Mouse (Mus musculus): ENCODE data around the gene Fnbp1. TPM values are rescaled to one million over a fixed set of nuclear protein-coding genes. Genes with fewer than 3 reads are reported as not detected.

The Fnbp1 gene
- polyA plus RNA-seq, 1 experiment from 2014 or later: 35.8 TPM

DNA sequence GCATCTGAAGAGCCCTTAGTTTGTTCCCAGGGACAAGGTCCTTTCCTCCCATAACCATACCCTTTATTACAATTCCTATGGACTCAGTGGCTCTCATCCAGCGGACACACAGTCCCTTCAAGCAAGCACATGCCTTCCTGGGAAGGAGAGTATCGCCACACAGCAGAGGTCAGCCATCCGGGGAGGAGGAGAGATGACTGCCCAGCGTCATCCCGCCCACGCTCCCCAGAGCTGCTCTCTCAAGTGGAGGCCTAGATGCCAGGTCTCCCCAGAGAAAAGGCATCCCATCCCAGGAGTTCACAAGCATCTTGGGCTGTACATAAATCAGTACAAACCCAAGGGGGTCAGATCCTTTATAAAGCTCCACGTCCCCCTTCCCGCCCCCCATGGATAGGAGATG, 9.1 kb downstream of the Fnbp1 start:
- 60% methylated on average over 8 of the region's 8 CpGs for WGBS
- no peaks in the 10 kb centered on the region for H3K36me3 ChIP-seq (ENCODE audit: control insufficient read depth, insufficient read depth, low read length)
- no peaks in the 10 kb centered on the region for H3K27me3 ChIP-seq (replicated peaks; ENCODE audit: control insufficient read depth, insufficient read depth, low read length)
- no peaks in the 10 kb centered on the region for H3K9me3 ChIP-seq (ENCODE audit: control insufficient read depth, low read length)
- no peak overlapping the region for H3K4me2 ChIP-seq (ENCODE audit: low read length)
- H3K9ac ChIP-seq (ENCODE audit: low read depth, low read length): no peak overlapping the region
- peaks cover 10% of the 10 kb centered on the region; the same call in 1 of the 2 replicates for H3K4me1 ChIP-seq (ENCODE audit: control insufficient read depth, insufficient read depth, low read depth, low read length)
- no peak overlapping the region for H3K4me3 ChIP-seq (ENCODE audit: low read length)
- no peak for ATAC-seq
- no peak overlapping the region for H3K27ac ChIP-seq (ENCODE audit: low read depth, low read length)

DNA sequence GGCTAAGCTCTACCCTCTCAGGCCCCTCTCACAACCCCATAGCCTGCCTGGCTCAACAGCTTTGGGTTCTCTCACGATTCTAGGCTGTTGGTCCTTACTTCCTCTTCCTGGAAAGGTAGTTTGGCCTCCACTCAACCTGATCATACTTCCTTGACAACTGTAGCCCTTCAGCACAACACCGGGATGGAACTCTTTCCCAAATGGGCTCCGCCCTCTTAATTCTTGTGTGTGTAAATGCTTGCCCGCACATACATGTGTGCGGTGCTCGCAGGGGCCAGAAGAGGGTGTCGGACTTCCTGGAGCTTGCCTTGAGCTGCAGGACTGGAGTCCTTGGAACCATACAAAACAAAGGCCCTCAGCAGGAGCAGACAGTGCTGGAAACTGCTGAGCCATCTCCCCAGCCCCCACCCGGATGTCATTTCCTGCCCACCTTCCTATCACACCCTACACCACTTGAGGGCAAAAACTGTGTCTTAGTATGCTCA, 11.0 kb downstream of the Fnbp1 start:
- 82% methylated on average over 8 of the region's 8 CpGs for WGBS
- H3K27ac ChIP-seq (ENCODE audit: low read depth, low read length): no peak overlapping the region

DNA sequence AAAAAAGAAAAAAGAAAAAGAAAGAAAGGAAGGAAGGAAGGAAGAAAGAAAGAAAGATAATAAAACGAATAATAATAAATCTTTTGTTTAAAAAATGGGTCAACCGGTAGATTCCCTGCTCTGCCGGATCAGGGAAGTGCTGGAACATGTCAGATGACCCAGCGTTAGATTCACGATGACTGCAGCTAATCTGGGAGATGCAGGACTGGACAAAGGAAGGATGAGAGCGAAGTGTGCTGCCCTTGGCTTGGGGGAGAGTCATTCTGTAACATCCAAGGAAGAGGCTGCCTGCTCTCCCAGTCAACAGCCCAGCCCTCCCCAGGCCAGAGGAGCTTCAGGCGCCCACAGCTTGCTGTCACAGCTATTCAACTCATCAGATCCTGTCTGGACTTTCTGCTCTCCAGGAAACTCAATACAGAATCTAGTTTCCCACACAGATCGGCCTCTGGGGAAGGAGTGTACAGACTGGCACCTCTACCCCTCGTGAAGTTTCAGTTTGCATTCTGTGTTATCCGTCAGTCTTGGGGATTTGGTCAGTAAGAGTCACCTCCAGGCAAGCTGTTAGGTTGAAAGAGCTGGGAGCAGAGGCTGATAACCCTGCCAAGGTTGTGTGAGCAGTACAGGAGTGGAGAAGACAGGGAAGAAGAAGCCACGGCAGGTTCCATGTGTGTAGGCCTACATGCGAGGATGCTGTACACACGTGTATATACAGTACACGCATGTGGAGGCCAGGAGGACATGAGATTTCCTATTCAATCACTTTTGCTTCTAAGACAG, 11.9 kb downstream of the Fnbp1 start:
- peaks cover 10% of the 10 kb centered on the region; the same call in 1 of the 2 replicates for H3K4me1 ChIP-seq (ENCODE audit: control insufficient read depth, insufficient read depth, low read depth, low read length)
- H3K27ac ChIP-seq (ENCODE audit: low read depth, low read length): no peak overlapping the region
- no peak overlapping the region for H3K4me3 ChIP-seq (ENCODE audit: low read length)
- H3K27me3 ChIP-seq (replicated peaks; ENCODE audit: control insufficient read depth, insufficient read depth, low read length): no peaks in the 10 kb centered on the region
- H3K9ac ChIP-seq (ENCODE audit: low read depth, low read length): no peak overlapping the region
- H3K4me2 ChIP-seq (ENCODE audit: low read length): no peak overlapping the region
- ATAC-seq: no peak
- WGBS: 81% methylated on average over 14 of the region's 14 CpGs
- H3K9me3 ChIP-seq (ENCODE audit: control insufficient read depth, low read length): no peaks in the 10 kb centered on the region
- no peaks in the 10 kb centered on the region for H3K36me3 ChIP-seq (ENCODE audit: control insufficient read depth, insufficient read depth, low read length)

More for the DNA sequence above, 11.0 kb downstream of the Fnbp1 start:
- Histone ChIP-seq H3K9me3 (ENCODE audit: control insufficient read depth, low read length) (no peaks in the 10 kb centered on the region), H3K27me3 (replicated peaks; ENCODE audit: control insufficient read depth, insufficient read depth, low read length) (no peaks in the 10 kb centered on the region), H3K9ac (ENCODE audit: low read depth, low read length) (no peak overlapping the region), H3K4me3 (ENCODE audit: low read length) (no peak overlapping the region), H3K4me1 (ENCODE audit: control insufficient read depth, insufficient read depth, low read depth, low read length) (peaks cover 10% of the 10 kb centered on the region; the same call in 1 of the 2 replicates), H3K36me3 (ENCODE audit: control insufficient read depth, insufficient read depth, low read length) (no peaks in the 10 kb centered on the region), H3K4me2 (ENCODE audit: low read length) (no peak overlapping the region)
- ATAC-seq: no peak

DNA sequence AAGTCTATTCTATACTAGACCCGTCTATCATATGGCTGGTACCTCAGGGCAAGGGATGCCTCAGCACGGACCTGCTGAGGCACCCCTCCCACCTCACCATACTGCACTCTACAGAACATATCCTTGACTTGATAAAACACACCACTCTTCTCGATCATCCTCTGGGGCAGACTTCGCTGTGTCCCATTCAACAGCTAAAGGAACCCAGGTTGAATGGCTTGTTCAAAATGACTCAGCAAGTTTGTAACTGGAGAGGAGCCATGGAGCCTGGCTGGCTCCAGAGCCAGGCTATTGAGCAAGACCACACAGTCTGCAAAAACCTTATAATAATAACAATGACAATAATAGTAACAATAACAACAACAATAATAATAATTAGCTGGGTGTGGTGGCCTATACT, 13.9 kb downstream of the Fnbp1 start:
- Histone ChIP-seq H3K9ac (ENCODE audit: low read depth, low read length) (no peak overlapping the region), H3K4me1 (ENCODE audit: control insufficient read depth, insufficient read depth, low read depth, low read length) (peaks cover 10% of the 10 kb centered on the region; the same call in 1 of the 2 replicates), H3K4me3 (ENCODE audit: low read length) (no peak overlapping the region), H3K36me3 (ENCODE audit: control insufficient read depth, insufficient read depth, low read length) (no peaks in the 10 kb centered on the region), H3K9me3 (ENCODE audit: control insufficient read depth, low read length) (no peaks in the 10 kb centered on the region), H3K27me3 (replicated peaks; ENCODE audit: control insufficient read depth, insufficient read depth, low read length) (no peaks in the 10 kb centered on the region), H3K4me2 (ENCODE audit: low read length) (no peak overlapping the region), H3K27ac (ENCODE audit: low read depth, low read length) (no peak overlapping the region)
- WGBS: 65% methylated on average over 4 of the region's 4 CpGs
- ATAC-seq: no peak

DNA sequence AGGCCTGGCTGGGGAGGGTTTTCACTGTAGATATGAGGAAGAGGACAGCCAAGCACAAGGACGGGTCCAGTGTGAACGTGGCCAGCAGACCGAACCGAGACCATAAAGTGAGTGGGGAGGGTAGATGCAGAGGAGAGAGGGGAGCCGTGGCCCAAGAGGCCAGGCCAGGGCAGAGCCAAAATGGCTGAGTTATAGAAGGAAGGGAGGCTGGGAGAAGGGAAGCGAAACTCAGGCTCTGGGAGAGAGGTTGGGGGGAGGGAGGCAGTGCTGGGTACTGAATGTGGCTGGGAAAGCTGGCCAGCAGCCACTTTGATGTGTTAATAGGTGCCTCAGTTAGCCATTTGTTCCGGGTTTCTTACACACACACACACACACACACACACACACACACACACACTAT, 14.6 kb downstream of the Fnbp1 start:
- WGBS: 55% methylated on average over 7 of the region's 7 CpGs

DNA sequence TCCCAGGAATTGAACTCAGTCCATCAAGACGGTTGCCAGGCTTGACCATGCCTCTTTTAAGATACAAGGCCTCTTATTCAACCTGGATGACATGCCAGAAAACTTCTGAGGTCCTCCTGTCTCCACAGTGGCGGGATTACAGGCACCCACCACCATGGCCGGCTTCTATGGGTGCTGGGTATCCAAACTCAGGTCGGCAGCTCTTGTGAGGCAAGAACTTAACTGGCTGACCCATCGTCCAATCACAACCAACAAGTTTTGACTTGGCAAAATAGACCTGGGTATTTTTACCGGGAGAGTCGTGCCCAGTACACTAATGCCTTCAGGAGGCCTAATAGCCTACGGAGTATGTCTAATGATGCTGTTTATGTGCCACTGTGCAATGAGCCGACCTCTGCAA, 15.8 kb downstream of the Fnbp1 start:
- ATAC-seq: no peak
- Histone ChIP-seq H3K9me3 (ENCODE audit: control insufficient read depth, low read length) (no peaks in the 10 kb centered on the region), H3K9ac (ENCODE audit: low read depth, low read length) (no peak overlapping the region), H3K4me1 (ENCODE audit: control insufficient read depth, insufficient read depth, low read depth, low read length) (peaks cover 6% of the 10 kb centered on the region; the same call in 1 of the 2 replicates), H3K27me3 (replicated peaks; ENCODE audit: control insufficient read depth, insufficient read depth, low read length) (no peaks in the 10 kb centered on the region), H3K4me3 (ENCODE audit: low read length) (no peak overlapping the region), H3K4me2 (ENCODE audit: low read length) (no peak overlapping the region), H3K27ac (ENCODE audit: low read depth, low read length) (no peak overlapping the region), H3K36me3 (ENCODE audit: control insufficient read depth, insufficient read depth, low read length) (no peaks in the 10 kb centered on the region)
- 85% methylated on average over 9 of the region's 9 CpGs for WGBS

More for the DNA sequence above, 14.6 kb downstream of the Fnbp1 start:
- no peaks in the 10 kb centered on the region for H3K36me3 ChIP-seq (ENCODE audit: control insufficient read depth, insufficient read depth, low read length)
- H3K4me3 ChIP-seq (ENCODE audit: low read length): no peak overlapping the region
- no peak overlapping the region for H3K9ac ChIP-seq (ENCODE audit: low read depth, low read length)
- no peaks in the 10 kb centered on the region for H3K9me3 ChIP-seq (ENCODE audit: control insufficient read depth, low read length)
- no peak overlapping the region; the same call in 1 of the 2 replicates for H3K27ac ChIP-seq (ENCODE audit: low read depth, low read length)
- ATAC-seq: 0 out of 2 replicates have a peak, but pooled peaks have one; percentile 44
- H3K4me2 ChIP-seq (ENCODE audit: low read length): no peak overlapping the region
- no peaks in the 10 kb centered on the region for H3K27me3 ChIP-seq (replicated peaks; ENCODE audit: control insufficient read depth, insufficient read depth, low read length)
- peaks cover 10% of the 10 kb centered on the region; the same call in 1 of the 2 replicates for H3K4me1 ChIP-seq (ENCODE audit: control insufficient read depth, insufficient read depth, low read depth, low read length)

DNA sequence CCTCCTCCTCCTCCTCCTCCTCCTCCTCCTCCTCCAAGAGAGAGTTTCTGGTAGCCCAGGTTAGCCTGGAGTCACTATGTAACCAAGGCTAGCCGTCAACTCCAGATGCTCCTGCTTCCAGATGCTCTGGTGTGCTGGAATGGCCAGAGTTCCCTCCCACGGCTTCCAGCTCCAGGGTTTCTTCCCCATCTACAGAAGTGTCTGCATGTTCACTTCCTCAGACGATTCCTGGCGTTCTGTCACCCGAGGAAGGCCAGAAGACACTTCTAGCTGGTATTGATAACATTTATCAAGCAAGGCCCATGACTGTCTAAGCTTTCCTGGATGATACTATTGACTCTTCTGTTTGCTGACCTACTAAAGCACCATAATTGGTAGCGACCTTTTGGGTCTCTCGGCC, 16.7 kb downstream of the Fnbp1 start:
- no peaks in the 10 kb centered on the region for H3K36me3 ChIP-seq (ENCODE audit: control insufficient read depth, insufficient read depth, low read length)
- no peak overlapping the region for H3K4me3 ChIP-seq (ENCODE audit: low read length)
- no peaks in the 10 kb centered on the region for H3K27me3 ChIP-seq (replicated peaks; ENCODE audit: control insufficient read depth, insufficient read depth, low read length)
- WGBS: 90% methylated on average over 7 of the region's 7 CpGs
- H3K4me2 ChIP-seq (ENCODE audit: low read length): no peak overlapping the region
- ATAC-seq: no peak
- no peak overlapping the region for H3K27ac ChIP-seq (ENCODE audit: low read depth, low read length)
- no peaks in the 10 kb centered on the region for H3K9me3 ChIP-seq (ENCODE audit: control insufficient read depth, low read length)
- H3K4me1 ChIP-seq (ENCODE audit: control insufficient read depth, insufficient read depth, low read depth, low read length): peaks cover 4% of the 10 kb centered on the region; the same call in 1 of the 2 replicates
- H3K9ac ChIP-seq (ENCODE audit: low read depth, low read length): no peak overlapping the region

DNA sequence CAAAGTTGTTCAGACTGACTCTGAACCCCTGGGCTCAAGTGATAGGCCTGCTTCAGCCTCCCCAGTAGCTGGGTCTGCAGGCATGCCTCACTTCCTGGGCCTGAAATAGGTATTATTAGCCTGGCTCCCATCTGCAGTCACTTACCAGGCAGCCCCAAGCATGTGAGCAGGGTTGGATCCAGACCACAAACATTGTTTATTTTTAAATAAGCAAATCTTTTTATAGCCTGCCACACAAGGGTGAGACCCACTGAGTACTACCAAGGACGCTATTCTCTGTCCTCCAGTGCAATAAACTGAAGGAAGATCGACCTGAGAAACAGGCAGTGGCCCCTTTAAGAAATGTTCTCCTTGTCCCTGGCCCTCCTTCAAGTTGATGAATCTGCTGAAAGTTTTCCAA, 17.1 kb downstream of the Fnbp1 start:
- no peak overlapping the region for H3K4me3 ChIP-seq (ENCODE audit: low read length)
- no peaks in the 10 kb centered on the region for H3K27me3 ChIP-seq (replicated peaks; ENCODE audit: control insufficient read depth, insufficient read depth, low read length)
- H3K9ac ChIP-seq (ENCODE audit: low read depth, low read length): no peak overlapping the region
- H3K4me1 ChIP-seq (ENCODE audit: control insufficient read depth, insufficient read depth, low read depth, low read length): no peaks in the 10 kb centered on the region; the same call in 1 of the 2 replicates
- no peaks in the 10 kb centered on the region for H3K9me3 ChIP-seq (ENCODE audit: control insufficient read depth, low read length)
- no peak overlapping the region for H3K27ac ChIP-seq (ENCODE audit: low read depth, low read length)
- H3K36me3 ChIP-seq (ENCODE audit: control insufficient read depth, insufficient read depth, low read length): no peaks in the 10 kb centered on the region
- H3K4me2 ChIP-seq (ENCODE audit: low read length): no peak overlapping the region
- ATAC-seq: no peak
- 73% methylated on average over 2 of the region's 2 CpGs for WGBS

DNA sequence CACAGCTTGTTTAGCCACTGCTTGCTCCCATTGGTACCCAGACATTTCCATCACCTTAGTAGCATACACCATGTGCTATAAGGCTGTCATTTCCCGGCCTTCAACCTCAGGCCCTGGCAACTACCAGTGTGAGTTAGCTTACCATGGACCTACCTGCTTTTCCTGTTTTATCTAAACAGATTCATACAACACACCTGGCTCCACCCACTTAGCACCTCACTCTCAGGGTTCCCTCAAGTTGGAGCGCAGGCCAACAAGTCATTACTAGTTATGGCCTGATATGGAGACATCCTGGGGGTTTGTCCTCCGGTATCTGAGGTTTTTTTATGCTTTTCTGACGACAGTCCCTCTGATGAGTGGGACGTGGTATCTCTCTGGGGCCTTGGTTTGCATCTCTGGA, 18.3 kb downstream of the Fnbp1 start:
- Histone ChIP-seq H3K4me1 (ENCODE audit: control insufficient read depth, insufficient read depth, low read depth, low read length) (no peaks in the 10 kb centered on the region; the same call in 1 of the 2 replicates), H3K4me3 (ENCODE audit: low read length) (no peak overlapping the region), H3K36me3 (ENCODE audit: control insufficient read depth, insufficient read depth, low read length) (no peaks in the 10 kb centered on the region), H3K4me2 (ENCODE audit: low read length) (no peak overlapping the region), H3K9ac (ENCODE audit: low read depth, low read length) (no peak overlapping the region), H3K27me3 (replicated peaks; ENCODE audit: control insufficient read depth, insufficient read depth, low read length) (no peaks in the 10 kb centered on the region), H3K27ac (ENCODE audit: low read depth, low read length) (no peak overlapping the region), H3K9me3 (ENCODE audit: control insufficient read depth, low read length) (no peaks in the 10 kb centered on the region)
- WGBS: 94% methylated on average over 5 of the region's 5 CpGs
- ATAC-seq: no peak
